Mouse (Mus musculus) cerebellum, adult 2 months (tissue): ENCODE results near the gene Rapgef5.

ENCODE experiments used
- CTCF ChIP-seq: fragments of 200-500 bp; IDR thresholded peaks from 2 replicates; pipeline ENCODE4 v1.5.1; 2011; ENCODE audit warnings: low read depth, mild to moderate bottlenecking, control low read depth, low read length, moderate library complexity, borderline replicate concordance; ENCODE audit not compliant: insufficient read depth
- POLR2A ChIP-seq: fragments of 200-500 bp; IDR thresholded peaks from 2 replicates; pipeline ENCODE4 v1.6.1; 2011; ENCODE audit warnings: low read length, control low read depth, borderline replicate concordance; ENCODE audit not compliant: insufficient read depth

GRCm38 (mm10) chr12:117721748-117722150 is 205.5 kb downstream of the Rapgef5 start:
- TF ChIP-seq CTCF (no peak), POLR2A (no peak)
